Mouse (Mus musculus): ENCODE data around the gene Ltbp3. TPM values are rescaled to one million over a fixed set of nuclear protein-coding genes. Genes with fewer than 3 reads are reported as not detected.

The Ltbp3 gene
- total RNA-seq, 2 experiments from 2014 or later, result 45.7 to 49.6 TPM

DNA sequence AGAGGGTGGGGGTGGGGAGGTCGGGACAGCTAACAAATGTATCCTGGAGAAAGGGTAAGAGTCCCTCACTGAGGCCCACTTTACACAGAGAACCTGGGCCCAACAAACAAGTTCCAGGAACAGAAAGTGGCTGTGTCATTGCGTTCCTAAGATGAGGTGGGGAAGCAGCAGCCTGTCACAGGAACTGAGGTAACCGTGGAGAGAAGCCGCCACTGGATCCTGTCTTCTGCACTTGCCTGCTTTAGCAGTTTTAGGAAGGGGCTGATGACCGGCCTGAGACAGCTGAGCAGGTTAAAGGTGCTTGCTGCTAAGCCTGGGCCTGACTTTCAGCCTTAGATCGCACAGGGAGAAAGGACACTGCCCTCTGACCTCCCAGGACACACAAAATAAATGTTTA is 66.1 kb downstream of the Ltbp3 start:
- DNase-seq, result no peak

DNA sequence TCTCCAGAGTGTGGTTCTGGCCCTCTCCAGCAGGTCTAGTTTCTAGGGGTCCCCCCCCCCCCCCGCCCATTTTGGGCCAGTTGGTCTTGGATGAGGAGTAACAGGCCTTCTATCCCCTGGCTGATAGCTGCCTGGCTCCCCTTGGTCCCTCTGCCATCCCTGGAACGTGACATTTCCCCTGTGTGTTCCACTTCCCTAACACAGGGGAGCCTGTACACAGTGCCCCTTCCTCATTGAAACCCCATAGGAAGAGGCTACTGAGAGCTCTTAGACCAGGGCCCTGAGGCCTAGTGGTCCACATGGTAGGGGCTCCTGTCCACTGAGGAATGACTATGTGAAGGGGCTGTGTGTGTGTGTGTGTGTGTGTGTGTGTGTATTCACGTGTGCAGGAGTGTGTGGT is 67.0 kb downstream of the Ltbp3 start:
- DNase-seq, result no peak

Other genes starting within 250 kb of the Ltbp3 start
- gene 1700020D05Rik, start 237.1 kb upstream of the Ltbp3 start, total RNA-seq (2021), result under 1 TPM; 0.64 to 0.88 TPM
- gene Snx32, start 230.4 kb upstream of the Ltbp3 start, total RNA-seq (2021), result 1 to 10 TPM; 6.9 to 7.5 TPM
- not detected for gene Ovol1, start 180.3 kb upstream of the Ltbp3 start, total RNA-seq (2021)
- gene Ap5b1, start 172.9 kb upstream of the Ltbp3 start, total RNA-seq (2021), result 1 to 10 TPM; 1.4 to 1.5 TPM
- gene Rnaseh2c, start 139.0 kb upstream of the Ltbp3 start, total RNA-seq (2021), result 10 to 100 TPM; 45.2 to 47.1 TPM
- 10 to 100 TPM; 15.6 to 15.7 TPM for gene Kat5, start 130.7 kb upstream of the Ltbp3 start, total RNA-seq (2021)
- 10 to 100 TPM; 12.5 to 13.7 TPM for gene Rela, start 103.4 kb upstream of the Ltbp3 start, total RNA-seq (2021)
- gene Sipa1, start 77.2 kb upstream of the Ltbp3 start, total RNA-seq (2021), result 10 to 100 TPM in 1 of 2 experiments, 1 to 10 TPM in 1; 10.0 to 11.5 TPM
- gene Map3k11, start 52.2 kb upstream of the Ltbp3 start, total RNA-seq (2021), result 10 to 100 TPM in 1 of 2 experiments, 1 to 10 TPM in 1; 8.3 to 10.9 TPM
- 10 to 100 TPM; 13.5 to 13.8 TPM for gene Pcnx3, start 52.0 kb upstream of the Ltbp3 start, total RNA-seq (2021)
- not detected for gene Kcnk7, start 36.5 kb upstream of the Ltbp3 start, total RNA-seq (2021)
- gene Ehbp1l1, start 14.6 kb upstream of the Ltbp3 start, total RNA-seq (2021), result 100 to 1,000 TPM; 241 to 266 TPM
- 10 to 100 TPM; 24.7 to 24.9 TPM for gene Fam89b, start 11.3 kb upstream of the Ltbp3 start, total RNA-seq (2021)
- 10 to 100 TPM; 62.2 to 62.8 TPM for gene Scyl1, start 30.5 kb downstream of the Ltbp3 start, total RNA-seq (2021)
- gene Frmd8, start 134.4 kb downstream of the Ltbp3 start, total RNA-seq (2021), result 1 to 10 TPM; 3.7 to 6.4 TPM
- 1 to 10 TPM in 1 of 2 experiments, under 1 TPM in 1; 0.59 to 1.3 TPM for gene Slc25a45, start 136.9 kb downstream of the Ltbp3 start, total RNA-seq (2021)
- gene Tigd3, start 153.2 kb downstream of the Ltbp3 start, total RNA-seq (2021), result under 1 TPM; 0.15 to 0.35 TPM
- 10 to 100 TPM; 80.6 to 83.5 TPM for gene Dpf2, start 172.1 kb downstream of the Ltbp3 start, total RNA-seq (2021)
- gene Cdc42ep2, start 183.9 kb downstream of the Ltbp3 start, total RNA-seq (2021), result 10 to 100 TPM; 12.0 to 13.0 TPM
- 10 to 100 TPM in 1 of 2 experiments, 1 to 10 TPM in 1; 9.2 to 10.8 TPM for gene Pola2, start 223.3 kb downstream of the Ltbp3 start, total RNA-seq (2021)
- gene Slc22a20, start 245.2 kb downstream of the Ltbp3 start, total RNA-seq (2021), result not detected

Data from gastrocnemius, postnatal 25 days (tissue).